Mouse (Mus musculus) heart, postnatal 0 days (tissue): ENCODE results near the gene B230118H07Rik.

ENCODE experiments used
- CTCF ChIP-seq: IDR thresholded peaks from 2 replicates; pipeline ENCODE4 v1.5.1; 2016; ENCODE audit warnings: antibody characterized with exemption, control low read depth, low read depth
- EP300 ChIP-seq: IDR thresholded peaks from 2 replicates; pipeline ENCODE4 v1.6.1; 2016; ENCODE audit warnings: antibody characterized with exemption, low read depth

GRCm38 (mm10) chr2:101668751-101669150, 19.4 kb upstream of the B230118H07Rik start:
- TF ChIP-seq EP300 (no peak), CTCF (no peak)
